Mouse (Mus musculus) spleen, adult 2 months (tissue): ENCODE measurements around the gene Ltbp2.

ENCODE experiments used
- CTCF ChIP-seq: fragments of 200-500 bp; IDR thresholded peaks from 2 replicates; pipeline ENCODE4 v1.5.1; 2011; ENCODE audit warnings: mild to moderate bottlenecking, inconsistent platforms; ENCODE audit not compliant: insufficient read depth, insufficient read length, insufficient replicate concordance; ENCODE audit errors: extremely low read depth
- POLR2A ChIP-seq: fragments of 200-500 bp; IDR thresholded peaks from 2 replicates; pipeline ENCODE4 v1.6.1; 2011; ENCODE audit warnings: low read depth, low read length, inconsistent platforms

DNA sequence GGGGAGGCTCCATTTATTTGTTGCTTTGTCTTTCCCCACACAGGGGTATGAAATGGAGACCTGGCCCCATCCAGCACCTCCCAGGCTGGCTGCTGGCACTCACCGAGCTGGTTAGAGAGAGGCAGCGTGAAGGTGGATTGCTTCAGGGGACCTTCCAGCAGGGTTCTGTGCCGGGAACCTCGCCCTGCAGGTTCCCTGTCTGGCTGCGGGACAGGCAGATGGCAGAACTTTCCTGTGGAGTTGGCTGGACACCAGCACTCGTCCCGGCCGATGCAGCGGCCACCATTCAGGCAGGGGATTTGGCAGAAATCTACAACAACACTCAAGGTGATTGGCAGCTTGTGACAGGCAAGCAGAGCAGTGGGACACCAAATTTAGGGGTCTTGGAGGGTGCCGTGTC, 46.4 kb downstream of the Ltbp2 start:
- no peak for TF ChIP-seq CTCF
- TF ChIP-seq POLR2A: no peak
